Mouse (Mus musculus): ENCODE data around the gene Slc25a17. TPM values are rescaled to one million over a fixed set of nuclear protein-coding genes. Genes with fewer than 3 reads are reported as not detected.

Gene Slc25a17
- polyA plus RNA-seq, 1 experiment = 113 TPM

- Histone ChIP-seq H3K27ac (replicated peaks; ENCODE audit: low read depth, low read length) (no peak overlapping the region), H3K4me3 (ENCODE audit: insufficient read depth, low read depth, low read length) (no peak overlapping the region), H3K4me1 (ENCODE audit: control insufficient read depth, insufficient read depth, insufficient read length, low read length) (no peaks in the 10 kb centered on the region; the same call in none of the 2 replicates)
Observed at GRCm38 (mm10) chr15:81330816-81331433, 29.7 kb downstream of the Slc25a17 start.

DNA sequence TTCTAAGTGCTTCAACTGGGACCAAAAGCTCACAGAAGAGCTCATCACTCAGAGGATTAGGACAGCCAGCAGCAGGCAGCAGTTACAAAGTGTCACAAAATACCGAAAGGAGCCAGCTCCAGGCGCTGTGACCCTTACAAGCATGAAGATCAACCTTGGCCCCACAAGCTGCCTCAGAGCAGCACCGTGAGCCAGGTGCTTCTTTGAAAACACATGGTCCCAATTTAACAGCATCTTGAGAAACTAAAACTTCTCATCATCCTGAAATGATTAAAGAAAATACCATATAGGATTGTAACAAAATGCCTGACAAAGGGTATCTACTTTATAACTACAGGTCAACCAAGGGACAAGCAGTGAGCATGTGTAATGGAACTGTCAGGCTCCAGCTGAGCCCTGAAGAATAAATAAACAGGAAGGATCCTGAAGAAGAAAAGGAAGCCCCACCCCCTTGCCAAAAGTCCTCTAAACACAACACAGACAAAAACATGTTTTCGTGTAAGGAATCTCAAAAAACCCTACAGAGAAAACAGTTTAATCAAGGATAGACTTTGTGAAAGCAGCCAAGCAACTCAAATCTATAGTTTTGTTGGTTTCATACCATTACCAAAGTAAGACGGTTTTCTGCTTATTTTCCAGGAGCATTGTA lies 30.8 kb downstream of the Slc25a17 start:
- Histone ChIP-seq H3K4me1 (ENCODE audit: control insufficient read depth, insufficient read depth, insufficient read length, low read length) (peaks cover 3% of the 10 kb centered on the region), H3K27ac (replicated peaks; ENCODE audit: low read depth, low read length) (peak overlapping the region; percentile 61), H3K4me3 (ENCODE audit: insufficient read depth, low read depth, low read length) (no peak overlapping the region)

DNA sequence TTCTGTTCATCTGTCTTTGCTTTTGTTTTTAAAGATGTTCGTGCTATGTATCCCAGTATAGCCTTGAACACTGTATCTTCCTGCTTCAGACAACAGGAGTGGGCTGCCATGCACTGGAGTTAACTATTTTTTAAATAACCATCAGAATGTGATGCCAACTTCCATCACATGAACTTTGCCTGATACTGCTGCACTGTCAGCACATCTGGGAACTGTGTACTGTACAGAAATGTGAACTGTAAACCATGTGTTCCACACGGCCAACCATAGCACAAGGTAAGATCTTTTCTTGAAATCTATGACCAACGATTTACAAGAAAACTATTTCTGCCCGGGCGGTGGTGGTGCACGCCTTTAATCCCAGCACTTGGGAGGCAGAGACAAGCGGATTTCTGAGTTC lies 33.1 kb downstream of the Slc25a17 start:
- H3K4me3 ChIP-seq (ENCODE audit: insufficient read depth, low read depth, low read length) = no peak overlapping the region
- no peak overlapping the region for H3K27ac ChIP-seq (replicated peaks; ENCODE audit: low read depth, low read length)
- peaks cover 3% of the 10 kb centered on the region for H3K4me1 ChIP-seq (ENCODE audit: control insufficient read depth, insufficient read depth, insufficient read length, low read length)

GRCm38 (mm10) chr15:81324979-81325378 lies 35.6 kb downstream of the Slc25a17 start:
- Histone ChIP-seq H3K4me3 (ENCODE audit: insufficient read depth, low read depth, low read length) (no peak overlapping the region), H3K27ac (replicated peaks; ENCODE audit: low read depth, low read length) (peak overlapping the region; percentile 63), H3K4me1 (ENCODE audit: control insufficient read depth, insufficient read depth, insufficient read length, low read length) (peaks cover 3% of the 10 kb centered on the region; the same call in 1 of the 2 replicates)

DNA sequence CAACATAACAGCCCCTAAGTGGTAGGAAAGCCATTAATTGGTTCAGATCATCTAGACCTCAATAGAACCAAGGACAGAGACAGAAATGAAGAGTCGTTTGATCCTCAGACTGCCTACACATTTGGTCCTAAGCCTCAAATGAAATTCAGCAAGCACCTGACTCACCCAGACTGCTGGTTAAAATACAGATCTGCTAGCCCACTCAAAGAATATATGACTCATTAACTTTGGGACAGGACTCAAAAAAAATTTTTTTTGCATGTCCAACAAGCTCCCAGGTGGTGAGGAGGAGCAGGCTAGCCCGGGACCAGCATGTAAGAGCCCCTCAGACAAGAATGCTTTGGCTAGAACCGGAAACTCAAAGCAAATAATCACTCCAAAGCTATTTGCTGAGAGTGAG lies 40.5 kb downstream of the Slc25a17 start:
- H3K27ac ChIP-seq (replicated peaks; ENCODE audit: low read depth, low read length) = no peak overlapping the region
- no peaks in the 10 kb centered on the region for H3K4me1 ChIP-seq (ENCODE audit: control insufficient read depth, insufficient read depth, insufficient read length, low read length)
- no peak overlapping the region for H3K4me3 ChIP-seq (ENCODE audit: insufficient read depth, low read depth, low read length)

DNA sequence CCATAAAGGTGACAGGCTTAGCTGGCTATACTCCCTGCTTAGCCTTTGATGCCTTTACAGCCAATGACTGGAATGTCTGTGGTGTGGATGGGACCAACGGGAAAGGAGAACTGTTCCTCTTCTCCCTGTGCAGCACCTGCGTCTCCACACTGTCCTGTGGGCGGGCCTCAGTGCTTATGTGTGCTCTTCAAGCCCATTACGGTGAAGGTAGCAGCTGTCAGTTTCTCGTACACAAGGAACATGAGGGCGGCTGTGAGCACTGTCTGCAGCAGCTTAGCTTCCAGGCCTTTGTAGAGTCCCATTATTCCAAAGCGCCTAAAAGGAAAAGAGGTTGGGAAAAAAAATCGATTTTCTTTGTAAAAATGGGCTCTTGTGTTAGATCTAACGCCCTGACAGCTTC lies 41.1 kb downstream of the Slc25a17 start:
- H3K27ac ChIP-seq (replicated peaks; ENCODE audit: low read depth, low read length) = no peak overlapping the region
- no peaks in the 10 kb centered on the region for H3K4me1 ChIP-seq (ENCODE audit: control insufficient read depth, insufficient read depth, insufficient read length, low read length)
- no peak overlapping the region for H3K4me3 ChIP-seq (ENCODE audit: insufficient read depth, low read depth, low read length)

GRCm38 (mm10) chr15:81313928-81314327 lies 46.7 kb downstream of the Slc25a17 start:
- H3K4me3 ChIP-seq (ENCODE audit: insufficient read depth, low read depth, low read length) = no peak overlapping the region
- H3K4me1 ChIP-seq (ENCODE audit: control insufficient read depth, insufficient read depth, insufficient read length, low read length) = no peaks in the 10 kb centered on the region
- no peak overlapping the region for H3K27ac ChIP-seq (replicated peaks; ENCODE audit: low read depth, low read length)

DNA sequence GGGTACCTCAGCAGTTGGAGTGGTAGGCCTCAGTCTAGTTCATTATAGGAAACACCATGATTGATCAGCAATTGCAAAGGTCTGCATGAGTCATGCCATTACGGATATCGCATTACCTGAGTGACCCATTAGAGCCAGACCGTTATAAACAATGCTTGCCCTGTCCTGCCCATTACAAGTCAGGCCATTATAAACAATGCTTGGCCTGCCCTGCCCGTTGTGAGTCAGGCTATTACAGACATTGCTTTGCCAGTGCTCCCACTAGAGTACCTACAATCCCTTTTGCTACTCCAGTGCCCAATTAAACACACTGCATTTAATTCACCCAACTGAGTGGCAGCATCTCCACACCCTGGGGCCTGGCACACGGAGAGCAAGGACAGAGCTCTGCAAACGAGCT lies 49.6 kb downstream of the Slc25a17 start:
- Histone ChIP-seq H3K4me1 (ENCODE audit: control insufficient read depth, insufficient read depth, insufficient read length, low read length) (no peaks in the 10 kb centered on the region), H3K4me3 (ENCODE audit: insufficient read depth, low read depth, low read length) (no peak overlapping the region), H3K27ac (replicated peaks; ENCODE audit: low read depth, low read length) (no peak overlapping the region)

- H3K4me3 ChIP-seq (ENCODE audit: insufficient read depth, low read depth, low read length) = no peak overlapping the region
- no peak overlapping the region for H3K27ac ChIP-seq (replicated peaks; ENCODE audit: low read depth, low read length)
- no peaks in the 10 kb centered on the region for H3K4me1 ChIP-seq (ENCODE audit: control insufficient read depth, insufficient read depth, insufficient read length, low read length)
Observed at GRCm38 (mm10) chr15:81310353-81310752, 50.3 kb downstream of the Slc25a17 start.

DNA sequence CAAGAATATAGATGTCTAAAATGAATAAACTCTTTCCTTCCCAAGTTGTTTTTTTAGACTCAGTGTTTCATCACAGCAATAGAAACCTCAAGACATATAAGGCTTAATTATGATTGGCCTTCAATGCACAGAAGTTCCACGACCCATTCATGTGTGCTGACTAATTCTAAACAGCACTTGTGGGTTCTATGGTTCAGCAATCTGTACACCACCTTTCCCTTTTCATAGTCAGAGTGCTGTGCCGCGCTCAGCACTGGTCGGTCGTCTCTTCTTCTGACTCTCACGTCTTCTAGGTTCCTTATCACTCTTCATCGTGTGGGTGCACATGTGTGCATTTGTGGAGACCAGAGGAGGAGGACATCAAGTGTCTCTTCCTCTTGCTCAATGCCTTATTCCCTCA lies 52.6 kb downstream of the Slc25a17 start:
- H3K27ac ChIP-seq (replicated peaks; ENCODE audit: low read depth, low read length) = no peak overlapping the region
- H3K4me1 ChIP-seq (ENCODE audit: control insufficient read depth, insufficient read depth, insufficient read length, low read length) = no peaks in the 10 kb centered on the region
- H3K4me3 ChIP-seq (ENCODE audit: insufficient read depth, low read depth, low read length) = no peak overlapping the region

DNA sequence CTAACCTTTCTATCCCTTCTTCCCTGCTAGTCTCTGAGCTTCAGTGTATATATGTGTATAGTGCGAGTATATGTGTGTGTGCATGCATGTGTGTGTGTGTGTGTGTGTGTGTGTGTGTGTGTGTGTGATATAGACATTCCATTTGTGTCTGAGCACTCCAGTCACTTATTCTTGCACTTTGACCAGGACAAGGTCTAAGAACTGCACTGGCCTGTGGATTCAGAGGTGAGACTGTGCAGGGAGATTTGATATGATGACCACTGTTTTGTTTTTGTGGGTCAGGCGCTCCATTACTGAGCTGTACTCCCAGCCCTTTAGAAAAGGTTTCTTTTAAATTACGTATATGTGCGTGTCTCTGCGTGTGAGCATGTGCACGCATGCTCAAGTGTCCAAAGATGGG lies 54.1 kb downstream of the Slc25a17 start:
- H3K27ac ChIP-seq (replicated peaks; ENCODE audit: low read depth, low read length) = no peak overlapping the region
- H3K4me3 ChIP-seq (ENCODE audit: insufficient read depth, low read depth, low read length) = no peak overlapping the region
- H3K4me1 ChIP-seq (ENCODE audit: control insufficient read depth, insufficient read depth, insufficient read length, low read length) = no peaks in the 10 kb centered on the region

- Histone ChIP-seq H3K4me1 (ENCODE audit: control insufficient read depth, insufficient read depth, insufficient read length, low read length) (no peaks in the 10 kb centered on the region), H3K4me3 (ENCODE audit: insufficient read depth, low read depth, low read length) (no peak overlapping the region), H3K27ac (replicated peaks; ENCODE audit: low read depth, low read length) (no peak overlapping the region)
Observed at GRCm38 (mm10) chr15:81305035-81305434, 55.6 kb downstream of the Slc25a17 start.

GRCm38 (mm10) chr15:81304006-81304405 lies 56.6 kb downstream of the Slc25a17 start:
- Histone ChIP-seq H3K27ac (replicated peaks; ENCODE audit: low read depth, low read length) (no peak overlapping the region), H3K4me3 (ENCODE audit: insufficient read depth, low read depth, low read length) (no peak overlapping the region), H3K4me1 (ENCODE audit: control insufficient read depth, insufficient read depth, insufficient read length, low read length) (no peaks in the 10 kb centered on the region)

GRCm38 (mm10) chr15:81302151-81302808 lies 58.3 kb downstream of the Slc25a17 start:
- Histone ChIP-seq H3K4me3 (ENCODE audit: insufficient read depth, low read depth, low read length) (no peak overlapping the region), H3K27ac (replicated peaks; ENCODE audit: low read depth, low read length) (no peak overlapping the region), H3K4me1 (ENCODE audit: control insufficient read depth, insufficient read depth, insufficient read length, low read length) (no peaks in the 10 kb centered on the region)

DNA sequence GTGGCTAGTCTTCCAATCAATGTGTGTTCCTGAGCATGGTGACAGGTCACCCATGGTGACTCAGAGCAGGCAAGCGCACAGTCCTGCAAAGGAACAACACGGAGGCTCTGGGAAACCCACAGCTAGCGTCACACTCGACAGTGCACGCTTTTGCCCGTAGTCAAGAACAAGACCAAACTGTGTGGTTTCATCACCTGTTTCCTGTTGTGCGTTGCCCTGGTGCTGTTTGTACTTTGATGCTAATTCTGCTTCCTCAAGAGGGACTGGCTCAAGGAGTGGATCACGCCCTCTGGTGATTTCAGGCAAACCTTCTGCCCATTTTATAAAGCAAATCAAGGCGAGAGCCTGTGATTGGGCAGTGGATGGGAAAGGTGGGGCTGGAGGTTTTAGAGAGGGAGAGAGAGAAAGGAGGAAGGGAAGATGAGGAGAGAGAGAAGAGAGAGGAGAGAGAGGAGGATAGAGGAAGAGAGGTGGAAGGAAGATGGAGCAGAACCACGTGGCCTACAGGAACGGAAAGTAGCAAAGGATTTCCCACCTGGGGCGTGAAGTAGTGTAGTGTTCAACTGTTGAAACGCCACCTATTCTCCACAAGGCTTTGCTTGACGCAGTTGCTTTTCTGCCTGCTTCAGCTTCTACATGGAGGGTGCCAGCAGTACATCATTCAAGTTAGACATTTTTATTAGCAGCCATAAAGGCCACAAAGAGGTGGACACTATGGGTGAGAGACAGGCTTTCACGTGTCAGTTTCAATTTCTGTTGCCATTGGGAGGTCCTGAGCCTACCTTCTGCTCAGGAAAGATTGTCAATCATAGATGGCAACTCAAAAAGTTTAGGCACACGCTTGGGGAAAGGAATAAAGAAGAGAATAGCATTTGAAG lies 59.2 kb downstream of the Slc25a17 start:
- H3K4me1 ChIP-seq (ENCODE audit: control insufficient read depth, insufficient read depth, insufficient read length, low read length) = no peaks in the 10 kb centered on the region
- no peak overlapping the region for H3K27ac ChIP-seq (replicated peaks; ENCODE audit: low read depth, low read length)
- H3K4me3 ChIP-seq (ENCODE audit: insufficient read depth, low read depth, low read length) = no peak overlapping the region
